Mouse (Mus musculus): ENCODE data around the gene Mtx2.

The Mtx2 gene

GRCm38 (mm10) chr2:74907368-74908291, 82.0 kb downstream of the Mtx2 start:
- POLR2A ChIA-PET: no interaction called here
- CTCF ChIA-PET: interaction anchor here in 1 of 4 experiments (0.6 to 0.7 kb wide), 3 partner anchors 13 to 261 kb away, joined by 3 to 4 read pairs (median 3); no protein-coding TSS in a partner anchor

GRCm38 (mm10) chr2:74912031-74912430, 86.4 kb downstream of the Mtx2 start:
- CTCF ChIA-PET: no interaction called here
- POLR2A ChIA-PET: interaction anchor here in 1 of 4 experiments (0.5 kb wide), 1 partner anchor 230 kb away, joined by 3 read pairs; no protein-coding TSS in a partner anchor

DNA sequence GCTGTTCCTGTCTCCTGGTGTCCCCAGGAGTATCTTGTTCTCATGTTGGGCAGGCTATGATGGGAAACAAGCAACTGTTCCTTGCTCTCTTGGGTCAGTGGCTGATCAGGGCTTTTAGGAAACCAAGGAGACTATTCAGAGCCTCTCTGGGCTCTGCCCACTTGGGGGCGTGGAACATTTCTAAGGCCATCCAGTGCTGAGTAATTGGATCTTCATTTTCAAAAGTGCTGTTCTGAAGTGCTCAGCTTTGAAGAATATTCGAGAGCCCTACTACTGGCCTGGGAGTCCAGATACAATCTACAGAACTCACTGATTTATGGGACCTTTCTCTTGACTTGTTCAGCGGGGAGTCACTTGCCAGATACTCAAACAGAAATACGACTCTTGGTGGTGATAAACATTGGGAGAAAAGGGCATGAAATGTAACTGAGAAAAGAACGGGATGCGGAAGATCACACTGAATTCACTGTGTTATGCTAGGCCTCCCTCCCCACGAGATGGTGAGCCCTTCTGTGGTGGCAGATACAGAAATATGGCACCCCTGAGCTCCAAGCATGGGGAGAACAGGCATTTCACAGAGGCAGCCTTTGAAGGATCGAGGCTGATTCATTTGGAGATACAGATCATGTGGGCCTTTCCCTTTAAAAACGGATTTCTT, 92.4 kb downstream of the Mtx2 start:
- ChIA-PET POLR2A (no interaction called here), CTCF (interaction anchor here in 1 of 4 experiments (0.7 kb wide), 1 partner anchor 732 kb away, joined by 3 read pairs; no protein-coding TSS in a partner anchor)

DNA sequence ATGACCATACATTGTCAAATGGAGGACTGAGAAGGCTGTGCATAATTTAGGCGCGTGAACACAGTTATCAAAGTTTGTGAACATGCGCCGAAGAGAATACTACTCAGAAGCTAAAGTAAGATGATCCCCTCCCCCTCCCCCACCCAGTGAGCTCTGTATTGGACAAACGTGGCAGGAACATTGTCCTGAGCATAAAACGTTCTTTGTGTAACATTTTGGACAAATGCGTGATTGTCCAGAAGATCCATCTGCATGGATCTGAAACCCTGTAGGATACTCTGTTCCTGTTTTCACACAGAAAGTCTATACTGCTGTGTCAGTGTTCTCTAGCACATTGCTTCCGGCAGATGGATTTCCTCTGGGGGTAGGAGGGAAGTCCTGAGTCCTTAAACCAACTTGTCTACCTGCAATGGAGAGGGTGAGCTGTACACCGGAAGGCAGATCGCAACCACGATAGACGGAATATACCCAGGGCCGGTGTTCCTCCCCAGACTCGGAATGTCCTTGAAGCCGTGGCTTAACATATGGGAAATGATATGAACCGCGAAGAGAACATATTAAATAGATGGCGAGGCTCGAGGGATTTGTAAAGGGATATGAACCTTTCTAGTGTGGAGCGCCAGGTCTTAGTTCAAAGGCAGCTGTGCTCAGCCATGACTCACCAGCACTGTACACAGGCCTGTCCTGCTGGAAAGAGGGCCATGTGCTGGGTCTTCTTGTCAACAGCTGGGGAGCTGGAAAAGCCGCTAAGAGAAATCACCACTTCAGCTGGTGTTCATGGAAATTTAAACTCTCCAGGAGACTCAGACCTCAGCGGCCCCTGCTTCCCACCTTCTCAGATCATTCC, 100.6 kb downstream of the Mtx2 start:
- ChIA-PET POLR2A (no interaction called here), CTCF (no interaction called here)
